Comparison of ENCODE assay signal across 30 mouse cellular contexts in genomic region chr17:87482867-87483266, GRCm38 (mm10). TPM values are rescaled to one million over a fixed set of nuclear protein-coding genes. Genes with fewer than 3 reads are reported as not detected.
DNase-seq lines count a peak whose midpoint lies in the region; ATAC-seq and TF ChIP-seq lines count a peak whose summit lies in the region.
"Had no signal": no experiment of that assay in that cellular context is flagged by ENCODE, and none has a peak within 500 bp of the region (broad histone marks: within the 10 kb centered on the region; RNA-seq: fewer than 3 reads in every experiment).

No protein-coding gene starts in this region.

- H3K4me1 ChIP-seq in lung, postnatal 0 days (ENCODE audit: insufficient read depth, low read depth, low read length), result no peaks in the 10 kb centered on the region
- peaks cover 21% of the 10 kb centered on the region for H3K4me1 ChIP-seq in intestine, embryonic 16.5 days (ENCODE audit: control insufficient read depth, insufficient read depth, low read length)
- no peaks in the 10 kb centered on the region for H3K4me1 ChIP-seq in stomach, postnatal 0 days (replicated peaks; ENCODE audit: control insufficient read depth, insufficient read depth)
- H3K4me1 ChIP-seq in forebrain, embryonic 12.5 days, result no peaks in the 10 kb centered on the region; the same call in 1 of the 2 replicates
- H3K4me1 ChIP-seq in neural tube, embryonic 15.5 days, result peaks cover 4% of the 10 kb centered on the region; the same call in 1 of the 2 replicates
- H3K4me1 ChIP-seq: liver, embryonic 13.5 days; megakaryocyte, embryonic 14.5 days had no signal

- H3K4me2 ChIP-seq in lung, postnatal 0 days (replicated peaks; ENCODE audit: low read depth, low read length), result no peak overlapping the region
- no peak overlapping the region for H3K4me2 ChIP-seq in intestine, embryonic 16.5 days (ENCODE audit: low read depth, low read length)
- H3K4me2 ChIP-seq in stomach, postnatal 0 days (replicated peaks; ENCODE audit: low read depth), result no peak overlapping the region
- no peak overlapping the region for H3K4me2 ChIP-seq in forebrain, embryonic 12.5 days
- H3K4me2 ChIP-seq in neural tube, embryonic 15.5 days, result no peak overlapping the region
- H3K4me2 ChIP-seq: embryonic facial prominence, embryonic 15.5 days; heart, embryonic 15.5 days; hindbrain, embryonic 15.5 days; liver, embryonic 13.5 days; lung, embryonic 14.5 days had no signal

- TF ChIP-seq CTCF in gastrocnemius, adult 2 months (IDR thresholded peaks at IDR 0.05), result no peak
- no peak for TF ChIP-seq CTCF in lung, postnatal 0 days (IDR thresholded peaks at IDR 0.05)
- TF ChIP-seq CTCF in stomach, postnatal 0 days (IDR thresholded peaks at IDR 0.05; ENCODE audit: low read depth), result no peak

- no peaks in the 10 kb centered on the region for H3K36me3 ChIP-seq in lung, postnatal 0 days (ENCODE audit: insufficient read depth, low read length)
- no peaks in the 10 kb centered on the region for H3K36me3 ChIP-seq in intestine, embryonic 16.5 days (ENCODE audit: control insufficient read depth, insufficient read depth, low read length)
- no peaks in the 10 kb centered on the region for H3K36me3 ChIP-seq in stomach, postnatal 0 days (ENCODE audit: control insufficient read depth, insufficient read depth, low read length)
- H3K36me3 ChIP-seq in forebrain, embryonic 12.5 days (replicated peaks), result no peaks in the 10 kb centered on the region
- no peaks in the 10 kb centered on the region for H3K36me3 ChIP-seq in neural tube, embryonic 15.5 days
- H3K36me3 ChIP-seq: embryonic facial prominence, embryonic 15.5 days; heart, embryonic 15.5 days; hindbrain, embryonic 15.5 days; liver, embryonic 13.5 days had no signal

- intact Hi-C loops in gastrocnemius, adult 2 months (cut with DNase I), result no loop called here

- 50% methylated on average over 3 of the region's 3 CpGs for WGBS in lung, postnatal 0 days
- WGBS in intestine, embryonic 16.5 days, result 50% methylated on average over 3 of the region's 3 CpGs
- WGBS in stomach, postnatal 0 days, result 51% methylated on average over 3 of the region's 3 CpGs
- 79% methylated on average over 3 of the region's 3 CpGs for WGBS in forebrain, embryonic 12.5 days
- 70% methylated on average over 3 of the region's 3 CpGs for WGBS in neural tube, embryonic 15.5 days

- H3K9me3 ChIP-seq in lung, postnatal 0 days (ENCODE audit: low read length), result no peaks in the 10 kb centered on the region
- H3K9me3 ChIP-seq in intestine, embryonic 16.5 days (ENCODE audit: control insufficient read depth, low read length), result no peaks in the 10 kb centered on the region
- H3K9me3 ChIP-seq in stomach, postnatal 0 days (ENCODE audit: control insufficient read depth, low read length), result no peaks in the 10 kb centered on the region
- no peaks in the 10 kb centered on the region for H3K9me3 ChIP-seq in forebrain, embryonic 12.5 days
- no peaks in the 10 kb centered on the region for H3K9me3 ChIP-seq in neural tube, embryonic 15.5 days (replicated peaks)
- H3K9me3 ChIP-seq: embryonic facial prominence, embryonic 15.5 days; heart, embryonic 15.5 days; hindbrain, embryonic 15.5 days; liver, embryonic 13.5 days had no signal

- H3K27me3 ChIP-seq in lung, postnatal 0 days (replicated peaks; ENCODE audit: insufficient read depth, low read length), result no peaks in the 10 kb centered on the region
- H3K27me3 ChIP-seq in intestine, embryonic 16.5 days (replicated peaks; ENCODE audit: control insufficient read depth, insufficient read depth, low read length), result no peaks in the 10 kb centered on the region
- no peaks in the 10 kb centered on the region for H3K27me3 ChIP-seq in stomach, postnatal 0 days (ENCODE audit: control insufficient read depth, insufficient read depth, low read length)
- H3K27me3 ChIP-seq in forebrain, embryonic 12.5 days, result no peaks in the 10 kb centered on the region
- H3K27me3 ChIP-seq in neural tube, embryonic 15.5 days (replicated peaks), result no peaks in the 10 kb centered on the region
- H3K27me3 ChIP-seq: embryonic facial prominence, embryonic 15.5 days; heart, embryonic 15.5 days; hindbrain, embryonic 15.5 days; liver, embryonic 13.5 days; Patski had no signal

- H3K27ac ChIP-seq in gastrocnemius, adult 2 months, result peak overlapping the region; percentile 9; the same call in 1 of the 2 replicates
- no peak overlapping the region for H3K27ac ChIP-seq in lung, postnatal 0 days (ENCODE audit: low read length)
- H3K27ac ChIP-seq in intestine, embryonic 16.5 days (ENCODE audit: low read length), result peak overlapping the region; percentile 41; the same call in 1 of the 2 replicates
- H3K27ac ChIP-seq in stomach, postnatal 0 days (replicated peaks), result peak overlapping the region; percentile 24; the same call in 1 of the 2 replicates
- H3K27ac ChIP-seq in forebrain, embryonic 12.5 days, result no peak overlapping the region
- H3K27ac ChIP-seq in neural tube, embryonic 15.5 days (replicated peaks), result no peak overlapping the region
- H3K27ac ChIP-seq: embryonic facial prominence, embryonic 15.5 days; heart, adult 2 months; heart, embryonic 15.5 days; hindbrain, embryonic 15.5 days; left cerebral cortex, adult 2 months; liver, embryonic 13.5 days had no signal

- DNase-seq in gastrocnemius, adult 2 months, result peak; percentile 55
- no peak for DNase-seq in gastrocnemius, postnatal 4 days (ENCODE audit: low spot score in 2 of 2)
- no peak for DNase-seq in lung, postnatal 0 days (ENCODE audit: low spot score)
- no peak for DNase-seq in lung, postnatal 25 days (ENCODE audit: low spot score)
- DNase-seq in stomach, postnatal 0 days (ENCODE audit: low spot score), result no peak
- DNase-seq: cerebellum, adult 9-11 months; forebrain, postnatal 0 days; gastrocnemius, postnatal 25 days; heart, adult 2 months; kidney, adult 11 months; liver, embryonic 13.5 days; lung, embryonic 14.5 days; thymus, postnatal 25 days had no signal

- ATAC-seq in lung, postnatal 0 days, result peak; percentile 60
- ATAC-seq in intestine, embryonic 16.5 days, result peak; percentile 54
- ATAC-seq in stomach, postnatal 0 days (ENCODE audit: low FRiP score, low TSS enrichment), result no peak
- no peak for ATAC-seq in forebrain, embryonic 12.5 days (ENCODE audit: low FRiP score)
- no peak for ATAC-seq in neural tube, embryonic 15.5 days (ENCODE audit: low FRiP score)
- ATAC-seq: forebrain, postnatal 0 days; midbrain, embryonic 16.5 days; Patski had no signal

- no peak for TF ChIP-seq EP300 in lung, postnatal 0 days (IDR thresholded peaks at IDR 0.05)
- no peak for TF ChIP-seq EP300 in stomach, postnatal 0 days (optimal IDR thresholded peaks at IDR 0.05)

- H3K4me3 ChIP-seq in gastrocnemius, adult 2 months, result no peak overlapping the region
- H3K4me3 ChIP-seq in lung, postnatal 0 days (ENCODE audit: low read depth, low read length), result no peak overlapping the region
- H3K4me3 ChIP-seq in intestine, embryonic 16.5 days (ENCODE audit: low read length), result no peak overlapping the region
- H3K4me3 ChIP-seq in stomach, postnatal 0 days (ENCODE audit: low read depth, low read length), result no peak overlapping the region
- H3K4me3 ChIP-seq in forebrain, embryonic 12.5 days (replicated peaks), result no peak overlapping the region
- no peak overlapping the region for H3K4me3 ChIP-seq in neural tube, embryonic 15.5 days (replicated peaks)
- H3K4me3 ChIP-seq: embryonic facial prominence, embryonic 15.5 days; heart, adult 2 months; heart, embryonic 15.5 days; hindbrain, embryonic 15.5 days; left cerebral cortex, adult 2 months; liver, embryonic 13.5 days; megakaryocyte, embryonic 14.5 days had no signal

- H3K9ac ChIP-seq in lung, postnatal 0 days (replicated peaks; ENCODE audit: low read depth), result no peak overlapping the region
- H3K9ac ChIP-seq in intestine, embryonic 16.5 days (ENCODE audit: low read depth, low read length), result peak overlapping the region; percentile 33; the same call in 1 of the 2 replicates
- 0 out of 2 replicates have a peak overlapping the region, but pooled peaks have one; percentile 8 for H3K9ac ChIP-seq in stomach, postnatal 0 days (ENCODE audit: low read length)
- no peak overlapping the region for H3K9ac ChIP-seq in forebrain, embryonic 12.5 days
- no peak overlapping the region for H3K9ac ChIP-seq in neural tube, embryonic 15.5 days (replicated peaks)
- H3K9ac ChIP-seq: embryonic facial prominence, embryonic 15.5 days; forebrain, postnatal 0 days; heart, embryonic 15.5 days; hindbrain, embryonic 15.5 days; liver, embryonic 13.5 days; lung, embryonic 14.5 days had no signal

RNA-seq across cellular contexts. Expression of gene Calm2, which starts 36.1 kb away (rescaled TPM):
- total RNA-seq in gastrocnemius, adult 2 months (2021), result 100 to 1,000 TPM; 181 to 192 TPM
- total RNA-seq in gastrocnemius, postnatal 4 days (2021), result 100 to 1,000 TPM; 356 to 375 TPM
- polyA plus RNA-seq in lung, postnatal 0 days (2015; fragmentation: Nextera tagmentation; extraction: Ambion mirVana), result 867 and 887 TPM in 2 replicates
- 1,041 and 1,116 TPM in 2 replicates for polyA plus RNA-seq in intestine, embryonic 16.5 days (2015; fragmentation: Nextera tagmentation; extraction: Ambion mirVana)
- 781 and 848 TPM in 2 replicates for polyA plus RNA-seq in stomach, postnatal 0 days (2015; fragmentation: Nextera tagmentation; extraction: Ambion mirVana)
- 1,267 and 1,277 TPM in 2 replicates for polyA plus RNA-seq in forebrain, embryonic 12.5 days (2016; fragmentation: Nextera tagmentation; extraction: Ambion mirVana)
- 3,061 and 3,386 TPM in 2 replicates for polyA plus RNA-seq in neural tube, embryonic 15.5 days (2015; fragmentation: Nextera tagmentation; extraction: Ambion mirVana)

RNA-seq across cellular contexts. Expression of gene Stpg4, which starts 55.3 kb away (rescaled TPM):
- not detected for total RNA-seq in gastrocnemius, adult 2 months (2021)
- total RNA-seq in gastrocnemius, postnatal 4 days (2021), result not detected
- not detected in 2 replicates for polyA plus RNA-seq in lung, postnatal 0 days (2015; fragmentation: Nextera tagmentation; extraction: Ambion mirVana)
- polyA plus RNA-seq in intestine, embryonic 16.5 days (2015; fragmentation: Nextera tagmentation; extraction: Ambion mirVana), result not detected in 2 replicates
- not detected in 2 replicates for polyA plus RNA-seq in stomach, postnatal 0 days (2015; fragmentation: Nextera tagmentation; extraction: Ambion mirVana)
- polyA plus RNA-seq in forebrain, embryonic 12.5 days (2016; fragmentation: Nextera tagmentation; extraction: Ambion mirVana), result not detected in 2 replicates
- polyA plus RNA-seq in neural tube, embryonic 15.5 days (2015; fragmentation: Nextera tagmentation; extraction: Ambion mirVana), result 0.26 TPM in 1 of 2 replicates, not detected in the other
- total RNA-seq: adrenal gland, adult 18-20 months; common myeloid progenitor, adult 5-6 weeks; ES-E14; forebrain, postnatal 0 days; gastrocnemius, postnatal 25 days; heart, adult 2 months; layer of hippocampus, postnatal 10 days; left cerebral cortex, adult 2 months; left cerebral cortex, postnatal 36 days had no signal
- polyA plus RNA-seq: embryonic facial prominence, embryonic 15.5 days; forebrain, postnatal 0 days; heart, embryonic 15.5 days; hindbrain, embryonic 15.5 days; limb, embryonic 14.5 days; liver, embryonic 13.5 days; lung, embryonic 14.5 days; midbrain, embryonic 16.5 days; neural tube, embryonic 14.5 days; Patski had no signal

Comparison
In these comparisons a context has a peak if more than half of its experiments do, and no peak if none do; other contexts are left out.
1. H3K27ac ChIP-seq: peak in gastrocnemius, adult 2 months (single experiment), intestine, embryonic 16.5 days (single experiment) and stomach, postnatal 0 days (single experiment); none in lung, postnatal 0 days (single experiment), forebrain, embryonic 12.5 days (single experiment) and neural tube, embryonic 15.5 days (single experiment).
2. ATAC-seq: peak in lung, postnatal 0 days (single experiment) and intestine, embryonic 16.5 days (single experiment); none in stomach, postnatal 0 days (single experiment), forebrain, embryonic 12.5 days (single experiment) and neural tube, embryonic 15.5 days (single experiment).
3. H3K9ac ChIP-seq: peak in intestine, embryonic 16.5 days (single experiment) and stomach, postnatal 0 days (single experiment); none in lung, postnatal 0 days (single experiment), forebrain, embryonic 12.5 days (single experiment) and neural tube, embryonic 15.5 days (single experiment).